ENCODE assay signal across 12 mouse cellular contexts in genomic region chr16:97815269-97815668, GRCm38 (mm10). TPM values are rescaled to one million over a fixed set of nuclear protein-coding genes. Genes with fewer than 3 reads are reported as not detected.
"Had no signal": no experiment of that assay in that cellular context is flagged by ENCODE, and none has a peak within 500 bp of the region (broad histone marks: within the 10 kb centered on the region; RNA-seq: fewer than 3 reads in every experiment).

No protein-coding gene starts in this region.

- H3K4me2 ChIP-seq: limb, embryonic 12.5 days; liver, embryonic 11.5 days; lung, embryonic 15.5 days; neural tube, embryonic 15.5 days had no signal

- H3K27ac ChIP-seq: limb, embryonic 12.5 days; lung, embryonic 15.5 days; midbrain, embryonic 10.5 days; neural tube, embryonic 15.5 days had no signal

- H3K4me3 ChIP-seq: limb, embryonic 12.5 days; lung, embryonic 15.5 days; midbrain, embryonic 10.5 days; myocyte; neural tube, embryonic 15.5 days had no signal

- H3K4me1 ChIP-seq: limb, embryonic 12.5 days; lung, embryonic 15.5 days; midbrain, embryonic 10.5 days; neural tube, embryonic 15.5 days had no signal

- H3K9me3 ChIP-seq: limb, embryonic 12.5 days; lung, embryonic 15.5 days; midbrain, embryonic 10.5 days; neural tube, embryonic 15.5 days had no signal

- DNase-seq: kidney, adult 11 months; midbrain, embryonic 14.5 days; right cerebral cortex, adult 18-20 months; spleen, adult 18-20 months; thymus, adult 2 months; thymus, postnatal 25 days had no signal

- H3K27me3 ChIP-seq: limb, embryonic 12.5 days; lung, embryonic 15.5 days; neural tube, embryonic 15.5 days had no signal

- H3K9ac ChIP-seq: limb, embryonic 12.5 days; lung, embryonic 15.5 days; neural tube, embryonic 15.5 days had no signal

RNA-seq across cellular contexts. Expression of gene Ripk4, which starts 51.7 kb away (rescaled TPM):
- polyA plus RNA-seq: myocyte had no signal
